Mouse (Mus musculus) spleen, adult 2 months (tissue): ENCODE results near the gene Pts. TPM values are rescaled to one million over a fixed set of nuclear protein-coding genes. Genes with fewer than 3 reads are reported as not detected.

Source experiments
- DNase-seq, 2 experiments: peaks; one replicate each; pipeline versions ENCODE4 v3.0.0 to v3.0.0-alpha.2; 2012 to 2021; ENCODE audit warnings: low spot score in 2 of 2, low read depth in 1 of 2
- H3K27ac ChIP-seq: fragments of 200-500 bp; 2 replicates; pipeline ENCODE4 v1.5.1; 2012; ENCODE audit warnings: low read length, inconsistent platforms; ENCODE audit not compliant: insufficient read depth
- H3K27me3 ChIP-seq: fragments of 200-500 bp; 2 replicates; pipeline ENCODE4 v1.6.1; 2012; ENCODE audit warnings: mild to moderate bottlenecking, moderate library complexity, low read length, inconsistent platforms; ENCODE audit not compliant: control insufficient read depth, insufficient read depth
- H3K36me3 ChIP-seq: fragments of 200-500 bp; 2 replicates; pipeline ENCODE4 v1.6.1; 2012; ENCODE audit warnings: mild to moderate bottlenecking, low read length, inconsistent platforms; ENCODE audit not compliant: control insufficient read depth, insufficient read depth
- H3K4me1 ChIP-seq: fragments of 200-500 bp; 2 replicates; pipeline ENCODE4 v1.6.1; 2011; ENCODE audit warnings: inconsistent platforms; ENCODE audit not compliant: control insufficient read depth, insufficient read depth, insufficient read length
- H3K4me3 ChIP-seq: fragments of 200-500 bp; 2 replicates; pipeline ENCODE4 v1.5.1; 2011; ENCODE audit warnings: mild to moderate bottlenecking, inconsistent platforms; ENCODE audit not compliant: insufficient read depth, insufficient read length; ENCODE audit errors: extremely low read depth
- CTCF ChIP-seq: fragments of 200-500 bp; IDR thresholded peaks from 2 replicates; pipeline ENCODE4 v1.5.1; 2011; ENCODE audit warnings: mild to moderate bottlenecking, inconsistent platforms; ENCODE audit not compliant: insufficient read depth, insufficient read length, insufficient replicate concordance; ENCODE audit errors: extremely low read depth
- POLR2A ChIP-seq: fragments of 200-500 bp; IDR thresholded peaks from 2 replicates; pipeline ENCODE4 v1.6.1; 2011; ENCODE audit warnings: low read depth, low read length, inconsistent platforms
- WGBS: fragments of 180-500 bp; shearing (Covaris S2); methylation state at CpG from one replicate; pipeline ENCODE4 v1.1.7; 2018; 5-methylcytosine and 5-hydroxymethylcytosine counted together
- polyA plus RNA-seq: library from polyadenylated mRNA; depleted of rRNA; stranded (reverse); fragments of >200 nt; gene quantifications from 2 replicates; pipeline ENCODE4 v1.2.3, GENCODE M21; 2012; rRNA removed

The Pts gene
- polyA plus RNA-seq, 1 experiment: 27.8 TPM

DNA sequence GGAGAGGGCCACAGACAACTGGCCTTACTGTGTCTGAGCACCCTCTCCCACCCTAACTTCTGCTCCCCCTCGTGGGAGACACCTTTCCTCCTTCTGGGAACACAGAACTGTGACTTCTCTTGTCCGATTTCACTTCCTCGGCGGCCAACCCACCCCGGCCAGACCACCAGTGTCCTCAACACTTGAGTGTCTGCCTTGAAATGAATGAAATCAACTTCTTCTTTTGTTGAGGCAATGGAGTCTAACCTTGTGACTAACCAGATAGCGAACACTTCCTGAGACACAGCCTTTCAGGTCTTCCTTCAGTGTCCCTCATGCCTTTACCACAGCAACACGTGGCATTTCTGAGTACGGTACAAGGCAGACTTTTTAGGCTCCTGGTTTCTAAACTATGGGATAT, 45.8 kb downstream of the Pts start:
- Histone ChIP-seq H3K4me3 (no peak overlapping the region), H3K4me1 (no peaks in the 10 kb centered on the region), H3K36me3 (no peaks in the 10 kb centered on the region), H3K27me3 (no peaks in the 10 kb centered on the region), H3K27ac (0 out of 2 replicates have a peak overlapping the region, but pooled peaks have one; percentile 9)
- no peak for DNase-seq
- 43% methylated on average over 8 of the region's 8 CpGs for WGBS
- no peak for TF ChIP-seq POLR2A
- no peak for TF ChIP-seq CTCF

DNA sequence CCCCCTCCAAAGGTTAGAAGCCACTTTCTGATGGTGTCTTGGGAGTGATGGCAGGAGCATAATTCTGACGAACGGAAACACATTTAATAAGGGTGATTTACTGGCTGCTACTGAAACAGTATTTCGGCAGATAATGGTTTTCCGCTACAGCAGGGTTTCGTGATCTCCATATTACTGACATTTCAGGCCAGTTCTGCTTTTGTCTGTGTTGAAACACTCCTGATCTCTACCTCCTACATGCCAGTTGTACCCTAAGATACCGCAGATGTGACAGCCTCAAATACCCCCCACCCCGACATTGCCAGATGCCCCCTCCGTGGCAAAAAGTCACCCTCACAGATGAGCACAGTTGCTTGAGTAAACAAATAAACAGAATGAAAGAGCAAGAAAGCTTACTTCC, 49.0 kb downstream of the Pts start:
- no peak for TF ChIP-seq POLR2A
- no peak for TF ChIP-seq CTCF

DNA sequence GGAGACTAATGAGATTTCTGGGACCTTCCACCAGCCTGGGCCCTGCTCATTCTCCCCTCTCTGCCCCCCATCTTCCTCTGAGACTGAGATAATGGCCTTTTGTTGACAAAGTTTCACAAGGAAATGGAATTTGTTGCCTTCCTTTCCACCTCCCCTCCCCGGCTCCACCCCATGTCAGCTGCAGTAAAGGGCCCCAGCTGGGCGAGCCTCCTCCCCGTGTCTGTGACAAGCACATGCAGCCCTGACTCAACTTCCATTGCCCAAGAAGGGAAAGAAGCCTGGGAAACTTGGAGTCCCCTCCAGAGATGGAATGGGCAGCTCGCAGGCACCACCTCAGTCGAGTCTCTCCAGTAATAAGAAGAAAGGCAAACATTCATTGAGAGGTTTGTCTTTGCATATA, 49.7 kb downstream of the Pts start:
- no peak for DNase-seq
- Histone ChIP-seq H3K27ac (no peak overlapping the region; the same call in 1 of the 2 replicates), H3K4me1 (no peaks in the 10 kb centered on the region), H3K36me3 (no peaks in the 10 kb centered on the region), H3K27me3 (no peaks in the 10 kb centered on the region), H3K4me3 (no peak overlapping the region)
- TF ChIP-seq CTCF (no peak), POLR2A (no peak)
- 41% methylated on average over 5 of the region's 5 CpGs for WGBS

More for the DNA sequence above, 49.0 kb downstream of the Pts start:
- H3K27me3 ChIP-seq: no peaks in the 10 kb centered on the region
- no peaks in the 10 kb centered on the region for H3K4me1 ChIP-seq
- WGBS: 49% methylated on average over 8 of the region's 8 CpGs
- H3K4me3 ChIP-seq: no peak overlapping the region
- H3K36me3 ChIP-seq: no peaks in the 10 kb centered on the region
- peak overlapping the region; percentile 50; the same call in 1 of the 2 replicates for H3K27ac ChIP-seq
- no peak for DNase-seq

GRCm38 (mm10) chr9:50477270-50477669, 51.3 kb downstream of the Pts start:
- DNase-seq: no peak
- WGBS: 91% methylated on average over 9 of the region's 9 CpGs
- TF ChIP-seq POLR2A (no peak), CTCF (no peak)
- Histone ChIP-seq H3K27ac (no peak overlapping the region), H3K36me3 (no peaks in the 10 kb centered on the region), H3K27me3 (no peaks in the 10 kb centered on the region), H3K4me1 (no peaks in the 10 kb centered on the region), H3K4me3 (no peak overlapping the region)

- 76% methylated on average over 7 of the region's 7 CpGs for WGBS
- Histone ChIP-seq H3K27me3 (no peaks in the 10 kb centered on the region), H3K27ac (no peak overlapping the region), H3K4me1 (no peaks in the 10 kb centered on the region), H3K4me3 (no peak overlapping the region), H3K36me3 (no peaks in the 10 kb centered on the region)
- no peak for DNase-seq
- TF ChIP-seq POLR2A (no peak), CTCF (no peak)
These were observed 51.9 kb downstream of the Pts start for GRCm38 (mm10) chr9:50476651-50477050.

GRCm38 (mm10) chr9:50475745-50476144, 52.8 kb downstream of the Pts start:
- H3K4me1 ChIP-seq: peaks cover 7% of the 10 kb centered on the region; the same call in 1 of the 2 replicates
- TF ChIP-seq CTCF (no peak), POLR2A (no peak)
- H3K27me3 ChIP-seq: no peaks in the 10 kb centered on the region
- no peaks in the 10 kb centered on the region for H3K36me3 ChIP-seq
- no peak overlapping the region for H3K4me3 ChIP-seq
- no peak overlapping the region for H3K27ac ChIP-seq
- DNase-seq: no peak
- WGBS: 78% methylated on average over 8 of the region's 8 CpGs

- TF ChIP-seq CTCF (no peak), POLR2A (no peak)
- WGBS: 89% methylated on average over 7 of the region's 7 CpGs
- Histone ChIP-seq H3K27ac (no peak overlapping the region), H3K36me3 (no peaks in the 10 kb centered on the region), H3K4me1 (peaks cover 7% of the 10 kb centered on the region; the same call in 1 of the 2 replicates), H3K27me3 (no peaks in the 10 kb centered on the region), H3K4me3 (no peak overlapping the region)
- DNase-seq: no peak
These were observed 53.2 kb downstream of the Pts start for GRCm38 (mm10) chr9:50475318-50475717.

Other genes with a start within 250 kb of the Pts start
- gene Rpl10-ps3, start 183.8 kb downstream of the Pts start, polyA plus RNA-seq: 37.2 and 65.1 TPM in 2 replicates
- 0.14 TPM in 2 replicates for gene Plet1, start 34.2 kb downstream of the Pts start, polyA plus RNA-seq
- 10.7 and 12.6 TPM in 2 replicates for gene Il18, start 26.1 kb upstream of the Pts start, polyA plus RNA-seq
- 0.54 and 0.62 TPM in 2 replicates for gene Bco2, start 26.5 kb upstream of the Pts start, polyA plus RNA-seq
- not detected in 2 replicates for gene Tex12, start 32.6 kb upstream of the Pts start, polyA plus RNA-seq
- 70.6 and 73.2 TPM in 2 replicates for gene Sdhd, start 75.1 kb upstream of the Pts start, polyA plus RNA-seq
- 39.0 and 67.3 TPM in 2 replicates for gene Timm8b, start 75.2 kb upstream of the Pts start, polyA plus RNA-seq
- 0.07 and 0.18 TPM in 2 replicates for gene Pih1d2, start 88.6 kb upstream of the Pts start, polyA plus RNA-seq
- gene Nkapd1, start 88.7 kb upstream of the Pts start, polyA plus RNA-seq: 4.0 and 4.4 TPM in 2 replicates
- gene Dlat, start 131.1 kb upstream of the Pts start, polyA plus RNA-seq: 4.9 and 5.2 TPM in 2 replicates
- 0.35 and 0.73 TPM in 2 replicates for gene Dixdc1, start 210.8 kb upstream of the Pts start, polyA plus RNA-seq
- 0.71 and 0.94 TPM in 2 replicates for gene 2310030G06Rik, start 217.8 kb upstream of the Pts start, polyA plus RNA-seq
- gene Cryab, start 222.6 kb upstream of the Pts start, polyA plus RNA-seq: 13.5 and 19.8 TPM in 2 replicates
- gene Hspb2, start 223.6 kb upstream of the Pts start, polyA plus RNA-seq: 5.4 and 6.0 TPM in 2 replicates
- 2.6 and 3.2 TPM in 2 replicates for gene Fdxacb1, start 239.5 kb upstream of the Pts start, polyA plus RNA-seq
- gene Alg9, start 246.3 kb upstream of the Pts start, polyA plus RNA-seq: 10.4 and 12.3 TPM in 2 replicates
- gene 1110032A03Rik, start 246.8 kb upstream of the Pts start, polyA plus RNA-seq: 9.2 and 10.5 TPM in 2 replicates